Mouse (Mus musculus) gastrocnemius, adult 18-20 months (tissue): ENCODE measurements around the gene Vwf. TPM values are rescaled to one million over a fixed set of nuclear protein-coding genes. Genes with fewer than 3 reads are reported as not detected.

Source experiments
- DNase-seq: peaks from one replicate; pipeline ENCODE4 v3.0.0; 2021; ENCODE audit warnings: low spot score
- total RNA-seq, 2 experiments: library from RNA; stranded (reverse); gene quantifications; 2 replicates each; pipeline ENCODE4 v1.2.3; 2021

Gene Vwf
- total RNA-seq, 2 experiments from 2014 or later = 16.3 to 18.7 TPM

DNA sequence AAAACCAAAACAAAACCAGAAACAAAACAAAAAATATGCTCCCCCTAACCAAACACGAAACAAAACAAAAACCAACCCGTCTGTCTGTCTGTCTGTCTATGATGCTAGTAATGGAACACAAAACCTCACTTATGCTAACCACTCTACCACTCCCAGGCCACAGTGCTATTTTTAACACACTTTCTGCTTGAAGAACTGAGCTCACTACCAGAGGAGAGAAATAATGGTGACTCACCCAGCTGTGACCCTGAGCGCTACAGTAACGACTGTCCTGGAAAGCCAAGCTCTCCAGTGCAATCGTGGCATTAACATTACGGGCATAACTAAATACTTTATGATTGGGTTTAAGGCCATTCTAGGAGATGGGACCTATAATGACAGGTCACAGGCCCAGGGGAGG, 5.7 kb upstream of the Vwf start:
- DNase-seq = no peak

DNA sequence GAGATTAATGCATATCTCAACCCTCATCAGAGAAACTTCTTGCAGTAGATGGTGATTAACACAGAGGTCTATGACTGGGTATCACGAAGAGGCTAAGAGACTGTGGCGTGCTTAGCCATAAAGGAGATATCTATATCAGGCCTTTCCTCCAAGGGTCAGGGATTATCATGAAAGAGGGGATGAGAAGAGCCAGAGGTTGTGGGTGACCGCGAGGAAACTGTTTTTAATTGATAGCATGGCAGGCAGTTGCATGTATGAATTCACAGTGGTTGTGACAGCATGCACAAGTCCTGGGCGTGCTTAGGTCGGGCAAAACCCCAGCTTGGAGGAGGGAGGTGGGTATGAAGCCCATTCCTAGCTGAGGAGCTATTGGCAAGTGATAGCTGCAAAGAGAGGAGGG, 5.3 kb upstream of the Vwf start:
- DNase-seq = no peak

DNA sequence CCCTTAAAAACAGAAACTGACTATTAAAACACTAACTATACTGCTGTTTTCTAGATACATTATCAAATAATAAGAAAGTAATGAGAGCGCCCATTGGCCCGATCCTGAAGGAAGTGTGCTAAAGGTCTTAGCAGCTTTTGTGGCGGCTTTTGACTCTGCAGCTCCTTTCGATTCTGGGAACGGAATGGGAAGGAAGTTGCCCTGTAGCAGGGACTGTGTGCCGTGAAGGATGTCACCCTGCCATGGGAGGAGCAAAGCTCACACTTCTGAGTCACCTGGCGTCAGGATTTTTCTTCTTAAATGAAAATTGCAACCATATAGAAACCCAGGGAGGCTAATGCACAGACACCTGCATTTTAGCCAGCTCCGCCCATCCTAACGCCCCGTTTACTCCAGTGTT, 1.8 kb downstream of the Vwf start:
- no peak for DNase-seq

GRCm38 (mm10) chr6:125550172-125550571, 3.6 kb downstream of the Vwf start:
- DNase-seq = no peak

DNA sequence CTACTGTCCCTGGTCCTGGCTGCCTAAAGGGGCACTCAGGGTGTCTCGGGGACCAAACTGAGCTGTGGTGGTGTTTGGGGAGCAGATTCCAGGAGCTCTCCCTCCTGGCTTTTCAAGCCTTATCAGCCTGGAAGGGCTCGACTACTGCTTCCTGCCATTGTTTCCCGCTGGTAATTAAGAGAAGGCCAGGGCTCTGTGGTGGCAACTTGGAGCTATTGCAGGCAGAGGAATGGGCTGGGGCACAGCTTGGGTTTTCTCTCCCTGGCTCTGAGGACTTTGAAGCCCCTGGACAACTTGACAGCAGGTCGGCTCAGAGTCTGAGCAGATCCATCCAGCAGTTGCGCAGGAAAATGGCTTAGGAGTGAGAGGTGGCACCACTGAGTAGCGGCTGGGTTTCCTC, 6.2 kb downstream of the Vwf start:
- peak; percentile 7 for DNase-seq

DNA sequence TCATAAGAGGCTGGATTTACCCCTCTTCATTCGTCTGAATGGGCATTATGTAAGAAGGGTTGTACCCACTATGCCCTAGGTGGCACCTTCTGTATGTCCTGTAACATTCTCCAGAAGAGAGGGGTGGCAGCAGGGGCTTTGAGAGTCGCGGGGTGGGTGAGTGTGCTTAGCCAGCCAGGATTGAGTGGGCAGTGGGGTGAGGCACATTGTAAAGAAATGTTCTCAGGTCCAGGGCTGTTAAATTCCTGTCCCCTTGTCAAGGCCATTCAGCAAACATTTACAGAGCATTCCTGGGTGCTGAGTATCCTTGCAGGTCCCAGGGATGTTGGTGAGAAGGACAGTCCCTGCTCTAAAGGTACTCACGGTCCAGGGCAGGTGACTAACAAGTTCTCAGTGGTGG, 7.0 kb downstream of the Vwf start:
- no peak for DNase-seq

DNA sequence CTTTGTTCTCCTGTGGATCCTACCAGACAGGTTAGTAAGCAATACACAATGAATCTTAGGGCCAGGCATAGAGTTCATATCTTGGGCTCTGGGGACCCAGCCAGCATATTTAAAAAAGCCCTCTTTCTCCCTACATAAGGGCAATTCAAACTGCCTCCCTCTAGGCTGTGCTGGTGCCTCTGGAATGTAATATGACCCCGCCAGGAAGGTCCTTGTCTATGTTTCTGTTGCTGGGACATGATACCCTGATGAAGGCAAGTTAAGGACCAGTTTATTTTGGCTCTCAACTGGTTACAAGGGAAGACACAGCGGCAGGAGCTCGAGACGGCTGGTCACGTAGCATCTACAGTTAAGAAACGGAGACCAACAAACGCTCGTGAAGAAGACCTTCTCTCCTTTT, 12.3 kb downstream of the Vwf start:
- no peak for DNase-seq

DNA sequence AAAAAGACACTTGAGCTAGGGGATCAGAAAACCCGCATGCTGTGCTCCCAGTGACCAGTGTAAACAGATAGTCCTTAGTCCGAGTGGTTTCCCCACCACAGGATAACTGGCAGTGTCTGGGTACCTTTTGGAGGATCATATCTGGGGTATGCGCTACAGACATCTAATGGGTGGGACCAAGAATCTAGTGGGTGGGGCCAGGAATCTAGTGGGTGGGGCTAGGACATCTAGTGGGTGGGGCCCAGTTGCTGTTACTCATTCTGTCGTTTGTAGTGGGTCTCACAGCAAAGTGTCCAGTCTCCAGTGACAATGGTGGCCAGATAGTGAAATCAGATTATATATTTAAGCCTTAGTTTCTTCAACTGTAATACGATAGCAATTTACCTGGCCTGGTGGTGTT, 14.5 kb downstream of the Vwf start:
- DNase-seq = no peak

DNA sequence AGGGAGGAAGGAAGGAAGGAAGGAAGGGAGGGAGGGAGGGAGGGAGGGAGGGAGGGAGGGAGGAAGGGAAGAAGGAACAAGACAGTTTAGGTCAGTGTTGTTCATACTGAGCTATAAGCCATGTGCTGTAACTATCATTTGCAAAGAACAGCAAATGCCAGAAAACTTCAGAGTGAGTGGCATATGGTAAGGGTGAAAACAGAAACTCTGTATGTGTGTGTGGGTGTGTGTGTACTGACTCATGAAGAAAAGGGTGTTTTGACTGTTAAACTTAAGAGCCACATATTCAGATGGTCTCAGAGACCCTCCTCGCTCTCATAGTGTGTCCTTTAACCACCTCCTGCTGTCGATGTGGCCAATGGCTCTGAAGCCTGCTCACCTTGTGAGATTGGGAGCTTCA, 14.9 kb downstream of the Vwf start:
- no peak for DNase-seq

DNA sequence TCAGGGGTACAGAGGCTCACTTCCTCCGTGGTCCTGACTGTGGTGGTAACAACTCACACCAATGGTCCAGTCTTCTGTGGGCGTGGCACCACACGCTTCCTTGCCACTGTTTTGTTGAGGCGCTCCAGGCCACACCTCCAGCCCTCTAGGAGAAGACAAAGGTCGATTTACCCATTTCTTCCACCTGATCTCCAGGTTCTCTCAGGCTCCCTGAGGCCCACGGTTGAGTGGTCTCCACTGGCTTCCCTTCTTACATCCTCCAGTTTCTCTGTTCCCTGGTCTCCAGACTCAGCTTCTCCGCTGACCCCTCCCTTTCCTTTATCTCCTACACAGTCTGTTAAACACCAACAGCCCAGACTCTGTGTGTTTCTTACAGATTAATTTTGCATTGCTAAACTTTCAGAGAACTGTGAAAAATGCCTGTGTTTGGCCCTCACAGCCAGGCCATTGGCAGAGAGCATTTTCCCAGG, 18.3 kb downstream of the Vwf start:
- no peak for DNase-seq

DNA sequence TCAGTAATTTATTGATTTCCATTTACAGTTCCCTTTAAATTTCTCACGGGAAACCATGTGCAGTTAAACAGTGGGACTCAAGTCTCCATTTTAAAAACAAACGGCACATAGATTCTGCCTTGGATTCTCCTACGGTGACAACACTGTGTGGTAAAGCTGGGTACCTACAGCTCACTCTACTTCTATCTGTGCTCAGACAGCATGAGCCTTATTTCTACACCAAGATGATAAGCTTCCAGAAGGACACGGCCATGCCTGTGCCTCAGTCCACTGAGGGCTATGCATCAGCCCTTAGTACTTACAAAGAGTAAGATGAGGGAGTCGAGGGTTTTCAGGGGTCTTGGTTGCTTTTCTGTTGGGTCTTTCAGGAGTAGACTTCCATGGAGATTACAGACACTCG, 18.8 kb downstream of the Vwf start:
- no peak for DNase-seq

DNA sequence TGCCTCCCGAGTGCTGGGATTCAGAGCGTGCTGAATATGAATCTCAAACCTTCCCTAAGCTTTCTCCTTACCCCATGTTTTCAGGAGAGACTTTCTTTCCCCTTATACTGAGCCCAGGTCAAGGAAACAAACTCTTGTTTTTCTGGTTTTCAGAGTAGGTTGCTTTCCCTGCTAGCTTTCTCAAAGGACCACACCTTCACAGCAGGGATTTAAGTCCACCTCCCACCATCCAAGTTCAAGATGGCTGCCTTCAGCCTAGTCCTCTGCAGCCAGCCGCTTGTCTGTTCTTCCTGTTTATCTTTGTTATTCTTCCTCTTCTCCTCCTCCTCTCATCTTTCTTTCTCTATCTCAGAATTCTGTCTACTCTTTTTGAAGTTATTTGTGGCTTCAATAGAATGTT, 20.1 kb downstream of the Vwf start:
- DNase-seq = no peak

DNA sequence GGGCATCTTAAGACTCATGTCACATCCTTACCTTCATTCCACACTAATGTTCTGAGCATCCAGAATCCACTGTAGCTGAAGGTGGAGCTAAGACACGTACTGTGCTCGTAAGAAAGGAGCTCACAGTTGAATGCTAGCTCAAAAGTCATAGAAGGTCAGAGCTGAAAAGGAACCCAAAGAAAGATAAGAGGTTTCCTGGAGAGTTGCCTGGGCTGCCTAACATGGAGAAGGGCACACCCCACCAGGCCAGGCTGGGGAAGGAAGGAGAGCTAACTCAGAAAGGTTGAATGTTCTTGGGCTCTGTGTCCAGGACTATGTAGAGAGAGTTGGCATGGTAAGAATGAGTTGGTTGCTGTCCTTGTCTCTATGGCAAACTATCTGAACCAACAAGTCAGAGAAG, 21.8 kb downstream of the Vwf start:
- no peak for DNase-seq

- peak; percentile 51 for DNase-seq
Observed at GRCm38 (mm10) chr6:125572291-125573188, 26.0 kb downstream of the Vwf start.

GRCm38 (mm10) chr6:125573189-125573928, 26.8 kb downstream of the Vwf start:
- DNase-seq = peak; percentile 83

DNA sequence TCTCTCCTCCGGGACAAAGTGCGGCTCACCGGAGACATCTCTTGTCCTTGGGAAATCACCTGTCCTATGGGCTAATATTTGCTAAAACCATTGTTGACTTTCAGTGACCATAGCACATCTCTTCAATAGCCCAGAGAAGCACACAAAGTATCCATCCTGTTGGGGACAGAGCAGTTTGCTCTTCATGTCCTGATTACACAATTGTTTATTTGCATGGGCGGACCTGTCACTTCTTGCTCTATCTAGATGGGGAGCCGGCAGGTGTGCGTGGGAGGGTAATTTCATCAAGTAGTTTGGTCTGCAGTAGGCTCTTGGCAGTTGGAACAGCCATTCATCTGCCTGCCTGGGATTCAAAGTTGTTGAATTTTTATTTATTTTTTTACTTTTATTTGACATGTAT, 28.5 kb downstream of the Vwf start:
- DNase-seq = no peak

DNA sequence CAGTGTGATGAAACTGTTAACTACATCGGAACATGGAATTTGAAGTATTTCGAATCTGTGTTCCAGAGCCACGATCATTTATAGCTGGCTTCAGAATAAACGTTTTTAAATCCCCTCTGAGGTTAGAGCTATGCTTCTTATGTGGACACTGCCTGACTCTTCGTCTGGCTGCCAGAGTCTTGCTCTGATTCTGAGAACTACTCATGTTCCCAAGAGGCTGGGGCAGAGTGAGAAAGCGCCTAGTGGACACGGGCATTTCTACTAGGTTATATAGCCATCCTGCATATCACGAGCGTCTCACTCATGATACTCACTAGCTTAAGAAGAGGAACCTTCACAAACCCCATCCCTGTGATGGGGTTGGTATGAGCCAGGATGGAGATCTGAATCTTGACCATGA, 30.7 kb downstream of the Vwf start:
- no peak for DNase-seq

DNA sequence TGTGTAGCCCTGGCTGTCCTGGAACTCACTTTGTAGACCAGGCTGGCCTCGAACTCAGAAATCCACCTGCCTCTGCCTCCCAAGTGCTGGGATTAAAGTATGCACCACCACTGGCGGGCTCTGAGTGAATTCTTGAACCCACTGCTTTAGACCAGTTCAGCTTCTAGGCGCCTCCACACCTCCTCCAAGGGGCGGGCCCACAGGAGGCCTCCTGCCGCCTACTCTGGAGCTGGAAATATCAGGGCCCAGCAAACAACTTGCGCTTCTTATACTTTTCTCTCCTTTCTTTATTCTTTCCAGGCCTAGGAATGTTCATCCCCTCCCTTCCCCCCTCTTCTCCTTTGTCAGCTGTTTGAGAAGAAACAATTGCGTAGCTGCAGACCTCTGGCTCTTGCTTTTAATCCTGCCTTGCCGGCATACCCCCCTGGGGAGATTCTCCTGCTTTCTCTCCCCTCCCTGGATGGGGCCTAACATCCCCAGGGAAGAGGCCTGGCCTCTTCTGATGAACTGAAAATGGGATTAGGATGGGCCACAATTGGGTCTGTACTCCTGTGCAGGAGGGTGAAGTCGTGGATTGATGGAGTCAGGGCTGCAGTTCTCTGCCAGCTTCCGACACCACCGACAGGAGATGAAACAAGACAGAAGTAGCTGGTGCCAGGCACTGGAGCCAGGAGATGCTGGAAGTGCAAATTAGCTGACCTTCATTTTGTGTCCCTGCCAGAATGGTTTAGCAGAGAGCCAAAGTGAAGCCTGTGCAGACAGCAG, 31.5 kb downstream of the Vwf start:
- peak; percentile 17 for DNase-seq

- no peak for DNase-seq
Observed at GRCm38 (mm10) chr6:125578647-125579011, 32.1 kb downstream of the Vwf start.

DNA sequence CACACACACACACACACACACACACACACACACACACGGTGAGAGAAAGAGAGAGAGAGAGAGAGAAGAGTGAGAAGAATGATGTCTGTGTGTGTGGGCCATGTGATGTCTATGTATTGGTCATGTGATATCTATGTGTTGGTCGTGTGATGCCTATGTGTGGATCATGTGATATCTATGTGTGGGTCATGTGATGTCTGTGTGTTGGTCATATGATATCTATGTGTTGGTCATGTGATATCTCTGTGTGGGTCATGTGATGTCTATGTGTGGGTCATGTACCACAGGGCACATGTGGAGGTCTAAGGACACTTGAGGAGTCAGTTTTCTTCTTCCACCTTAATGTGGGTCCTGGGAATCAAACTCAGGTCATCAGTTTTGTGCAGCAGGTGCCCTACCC, 33.3 kb downstream of the Vwf start:
- DNase-seq = no peak

GRCm38 (mm10) chr6:125583666-125584065, 37.1 kb downstream of the Vwf start:
- DNase-seq = no peak

GRCm38 (mm10) chr6:125584266-125584665, 37.7 kb downstream of the Vwf start:
- no peak for DNase-seq
